Mouse (Mus musculus) small intestine, adult 2 months (tissue): Measurements from ENCODE around the gene Krt25. TPM values are rescaled to one million over a fixed set of nuclear protein-coding genes. Genes with fewer than 3 reads are reported as not detected.

Experiments
- H3K27ac ChIP-seq: fragments of 200-500 bp; 2 replicates; pipeline ENCODE4 v1.5.1; 2012; ENCODE audit warnings: low read depth, low read length, control low read depth, inconsistent platforms; ENCODE audit not compliant: insufficient read depth
- H3K27me3 ChIP-seq: fragments of 200-500 bp; 2 replicates; pipeline ENCODE4 v1.6.1; 2012; ENCODE audit warnings: mild to moderate bottlenecking, moderate library complexity, low read length, inconsistent platforms; ENCODE audit not compliant: control insufficient read depth, insufficient read depth
- H3K36me3 ChIP-seq: fragments of 200-500 bp; 2 replicates; pipeline ENCODE4 v1.6.1; 2012; ENCODE audit warnings: mild to moderate bottlenecking, low read length, control low read depth, inconsistent platforms; ENCODE audit not compliant: control insufficient read depth, insufficient read depth
- H3K4me1 ChIP-seq: fragments of 200-500 bp; 2 replicates; pipeline ENCODE4 v1.6.1; 2012; ENCODE audit warnings: low read length, inconsistent platforms, mixed read lengths; ENCODE audit not compliant: control insufficient read depth, insufficient read depth, insufficient read length
- H3K4me3 ChIP-seq: fragments of 200-500 bp; 2 replicates; pipeline ENCODE4 v1.5.1; 2012; ENCODE audit warnings: low read depth, mild to moderate bottlenecking, control low read depth, inconsistent platforms, low read length, moderate library complexity
- CTCF ChIP-seq: fragments of 200-500 bp; IDR thresholded peaks from 2 replicates; pipeline ENCODE4 v1.5.1; 2012; ENCODE audit warnings: low read depth, mild to moderate bottlenecking, control low read depth, inconsistent platforms, low read length, moderate library complexity, mixed read lengths; ENCODE audit not compliant: insufficient replicate concordance, insufficient read length; ENCODE audit errors: extremely low read depth
- POLR2A ChIP-seq: fragments of 200-500 bp; IDR thresholded peaks from 2 replicates; pipeline ENCODE4 v1.6.1; 2012; ENCODE audit warnings: low read depth, mild to moderate bottlenecking, control low read depth, inconsistent platforms, low read length, moderate library complexity
- WGBS: fragments of 180-500 bp; shearing (Covaris S2); methylation state at CpG from one replicate; pipeline ENCODE4 v1.1.7; 2018; 5-methylcytosine and 5-hydroxymethylcytosine counted together
- polyA plus RNA-seq: library from polyadenylated mRNA; depleted of rRNA; stranded (reverse); fragments of >200 nt; gene quantifications from 2 replicates; pipeline ENCODE4 v1.2.3, GENCODE M21; 2012; rRNA removed

Krt25 gene
- polyA plus RNA-seq, 1 experiment, result not detected

DNA sequence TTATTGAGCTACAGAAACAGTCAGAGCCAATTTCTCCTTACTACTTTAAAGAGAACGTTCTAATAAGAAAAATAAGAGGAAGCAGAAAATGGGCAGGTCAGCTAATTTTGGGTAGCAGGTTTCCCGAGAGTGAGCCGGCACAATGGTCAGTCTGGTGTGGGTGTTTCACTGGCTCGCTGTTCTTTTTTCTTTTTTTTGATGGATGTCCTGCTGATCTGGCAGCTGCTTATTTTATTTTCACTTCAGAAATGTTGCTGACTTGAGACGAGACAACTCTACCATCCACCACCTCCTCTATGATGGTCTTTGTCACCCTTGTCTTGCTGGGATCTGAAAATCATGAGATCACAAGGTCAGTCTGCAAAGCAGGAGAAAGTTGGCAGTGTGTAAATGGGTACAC is 42.8 kb downstream of the Krt25 start:
- no peaks in the 10 kb centered on the region for H3K36me3 ChIP-seq
- no peaks in the 10 kb centered on the region for H3K4me1 ChIP-seq
- no peak overlapping the region for H3K27ac ChIP-seq
- no peak for TF ChIP-seq POLR2A
- no peak for TF ChIP-seq CTCF
- H3K4me3 ChIP-seq, result no peak overlapping the region
- H3K27me3 ChIP-seq, result no peaks in the 10 kb centered on the region
- WGBS, result 61% methylated on average over 5 of the region's 5 CpGs

- no peak overlapping the region for H3K27ac ChIP-seq
- H3K4me3 ChIP-seq, result no peak overlapping the region
- no peak for TF ChIP-seq POLR2A
- TF ChIP-seq CTCF, result no peak
- H3K4me1 ChIP-seq, result no peaks in the 10 kb centered on the region
- H3K36me3 ChIP-seq, result no peaks in the 10 kb centered on the region
- no peaks in the 10 kb centered on the region for H3K27me3 ChIP-seq
- WGBS, result 45% methylated on average over 7 of the region's 7 CpGs
These were observed 46.0 kb downstream of the Krt25 start for GRCm38 (mm10) chr11:99276786-99277185.

- Histone ChIP-seq H3K4me3 (no peak overlapping the region), H3K36me3 (no peaks in the 10 kb centered on the region), H3K27me3 (no peaks in the 10 kb centered on the region), H3K4me1 (no peaks in the 10 kb centered on the region), H3K27ac (no peak overlapping the region)
- TF ChIP-seq CTCF (no peak), POLR2A (no peak)
- WGBS, result 74% methylated on average over 6 of the region's 6 CpGs
These were observed 47.1 kb downstream of the Krt25 start for GRCm38 (mm10) chr11:99275624-99276023.

GRCm38 (mm10) chr11:99272721-99273120 is 50.0 kb downstream of the Krt25 start:
- Histone ChIP-seq H3K36me3 (no peaks in the 10 kb centered on the region), H3K27me3 (no peaks in the 10 kb centered on the region), H3K4me3 (no peak overlapping the region), H3K27ac (no peak overlapping the region), H3K4me1 (no peaks in the 10 kb centered on the region)
- TF ChIP-seq POLR2A, result no peak
- no peak for TF ChIP-seq CTCF
- 85% methylated on average over 4 of the region's 4 CpGs for WGBS

- WGBS, result 46% methylated on average over 7 of the region's 7 CpGs
- no peaks in the 10 kb centered on the region for H3K4me1 ChIP-seq
- no peaks in the 10 kb centered on the region for H3K36me3 ChIP-seq
- H3K27ac ChIP-seq, result no peak overlapping the region
- TF ChIP-seq POLR2A (no peak), CTCF (no peak)
- no peak overlapping the region for H3K4me3 ChIP-seq
- no peaks in the 10 kb centered on the region for H3K27me3 ChIP-seq
These were observed 53.6 kb downstream of the Krt25 start for GRCm38 (mm10) chr11:99269192-99269591.

- TF ChIP-seq POLR2A (no peak), CTCF (no peak)
- 61% methylated on average over 9 of the region's 9 CpGs for WGBS
- H3K27me3 ChIP-seq, result no peaks in the 10 kb centered on the region
- no peak overlapping the region for H3K4me3 ChIP-seq
- H3K4me1 ChIP-seq, result no peaks in the 10 kb centered on the region
- no peak overlapping the region for H3K27ac ChIP-seq
- H3K36me3 ChIP-seq, result no peaks in the 10 kb centered on the region
These were observed 57.0 kb downstream of the Krt25 start for GRCm38 (mm10) chr11:99265796-99266195.

Other genes starting within 250 kb of the Krt25 start
- gene Tns4, start 233.6 kb downstream of the Krt25 start, polyA plus RNA-seq, result 4.8 and 47.8 TPM in 2 replicates
- 2.5 and 4.1 TPM in 2 replicates for gene Ccr7, start 167.9 kb downstream of the Krt25 start, polyA plus RNA-seq
- gene Smarce1, start 91.9 kb downstream of the Krt25 start, polyA plus RNA-seq, result 4.0 and 6.9 TPM in 2 replicates
- 0.13 and 0.20 TPM in 2 replicates for gene Krt222, start 78.9 kb downstream of the Krt25 start, polyA plus RNA-seq
- not detected in 2 replicates for gene Krt24, start 37.7 kb downstream of the Krt25 start, polyA plus RNA-seq
- gene Krt26, start 15.0 kb upstream of the Krt25 start, polyA plus RNA-seq, result not detected in 2 replicates
- not detected in 2 replicates for gene Krt27, start 28.2 kb upstream of the Krt25 start, polyA plus RNA-seq
- gene Krt28, start 52.0 kb upstream of the Krt25 start, polyA plus RNA-seq, result not detected in 2 replicates
- 0.15 and 0.18 TPM in 2 replicates for gene Krt10, start 66.4 kb upstream of the Krt25 start, polyA plus RNA-seq
- 0.48 and 9.5 TPM in 2 replicates for gene Krt12, start 99.3 kb upstream of the Krt25 start, polyA plus RNA-seq
- 292 and 951 TPM in 2 replicates for gene Krt20, start 115.2 kb upstream of the Krt25 start, polyA plus RNA-seq
- 4.4 and 7.4 TPM in 2 replicates for gene Krt23, start 170.2 kb upstream of the Krt25 start, polyA plus RNA-seq
- not detected in 2 replicates for gene Krt39, start 198.4 kb upstream of the Krt25 start, polyA plus RNA-seq
- not detected in 2 replicates for gene Krt40, start 220.2 kb upstream of the Krt25 start, polyA plus RNA-seq
- gene Krtap3-3, start 227.9 kb upstream of the Krt25 start, polyA plus RNA-seq, result not detected in 2 replicates
- gene Krtap3-2, start 233.9 kb upstream of the Krt25 start, polyA plus RNA-seq, result not detected in 2 replicates
- not detected in 2 replicates for gene Gm11939, start 236.5 kb upstream of the Krt25 start, polyA plus RNA-seq
- gene Krtap3-1, start 243.7 kb upstream of the Krt25 start, polyA plus RNA-seq, result 0.47 and 2.7 TPM in 2 replicates